Mouse (Mus musculus) thymus, postnatal 36 days (tissue): ENCODE measurements around the gene Tent4b.
"Not testable (repeated sequence)": the region's sequence is repeated elsewhere in the genome, so short reads cannot be mapped to it uniquely, and the experiment has no call there.

Experiments used
- DNase-seq, 2 experiments: peaks; one replicate each; pipeline ENCODE4 v3.0.0; 2022; ENCODE audit warnings: mixed read lengths in 2 of 2

The Tent4b gene

GRCm38 (mm10) chr8:88198945-88199571 is at the start of gene Tent4b:
Tent4b (plus strand) TSS chr8:88199213.
- DNase-seq: peak; percentile 93 to 95

- DNase-seq: no peak
Observed at GRCm38 (mm10) chr8:88150910-88151371, 48.1 kb upstream of the Tent4b start.

GRCm38 (mm10) chr8:88160237-88160995 is 38.6 kb upstream of the Tent4b start:
- DNase-seq: no peak

- peak; percentile 58 to 69 for DNase-seq
Observed at GRCm38 (mm10) chr8:88161439-88161838, 37.6 kb upstream of the Tent4b start.

- DNase-seq: no peak
Observed at GRCm38 (mm10) chr8:88175264-88175663, 23.7 kb upstream of the Tent4b start.

- DNase-seq: no peak
Observed at GRCm38 (mm10) chr8:88177291-88177690, 21.7 kb upstream of the Tent4b start.

- DNase-seq: no peak
Observed at GRCm38 (mm10) chr8:88183121-88183520, 15.9 kb upstream of the Tent4b start.

- DNase-seq: no peak
Observed at GRCm38 (mm10) chr8:88184914-88185313, 14.1 kb upstream of the Tent4b start.

- DNase-seq: no peak
Observed at GRCm38 (mm10) chr8:88185716-88186115, 13.3 kb upstream of the Tent4b start.

GRCm38 (mm10) chr8:88197328-88197727 is 1.7 kb upstream of the Tent4b start:
- no peak for DNase-seq

GRCm38 (mm10) chr8:88198551-88198944 is 465 bp upstream of the Tent4b start:
- DNase-seq: no peak

- DNase-seq: peak; percentile 49 to 65
Observed at GRCm38 (mm10) chr8:88199700-88200601, 938 bp downstream of the Tent4b start.

GRCm38 (mm10) chr8:88200724-88201495 is 1.9 kb downstream of the Tent4b start:
- DNase-seq: peak in 1 of 2 experiments; percentile 12

GRCm38 (mm10) chr8:88201641-88202040 is 2.6 kb downstream of the Tent4b start:
- DNase-seq: no peak

- DNase-seq: no peak
Observed at GRCm38 (mm10) chr8:88206016-88206415, 7.0 kb downstream of the Tent4b start.

GRCm38 (mm10) chr8:88207121-88207821 is 8.3 kb downstream of the Tent4b start:
- no peak for DNase-seq

- DNase-seq: not testable (repeated sequence)
Observed at GRCm38 (mm10) chr8:88209930-88210827, 11.2 kb downstream of the Tent4b start.

GRCm38 (mm10) chr8:88221353-88221752 is 22.3 kb downstream of the Tent4b start:
- DNase-seq: peak in 1 of 2 experiments; percentile 26

GRCm38 (mm10) chr8:88225358-88225757 is 26.3 kb downstream of the Tent4b start:
- DNase-seq: no peak

GRCm38 (mm10) chr8:88227851-88228250 is 28.8 kb downstream of the Tent4b start:
- no peak for DNase-seq

- DNase-seq: no peak
Observed at GRCm38 (mm10) chr8:88228286-88228685, 29.3 kb downstream of the Tent4b start.
